Mouse (Mus musculus) limb, embryonic 14.5 days (tissue): Measurements from ENCODE around the gene Clic5. TPM values are rescaled to one million over a fixed set of nuclear protein-coding genes. Genes with fewer than 3 reads are reported as not detected.

ENCODE experiments used
- ATAC-seq: fragments of 200-750 bp; cut with Nextera tagmentation; 2 replicates; pipeline ENCODE4 v1.8.0; 2017; ENCODE audit warnings: low read depth, moderate number of reproducible peaks, moderate TSS enrichment; ENCODE audit not compliant: low FRiP score
- DNase-seq: peaks from one replicate; pipeline ENCODE4 v3.0.0-alpha.2; 2015; ENCODE audit warnings: low spot score
- H3K27ac ChIP-seq: fragments of 300-500 bp; sonication (generic); replicated peaks from 2 replicates; pipeline ENCODE4 v1.5.1; 2014; ENCODE audit warnings: low read depth, mild to moderate bottlenecking, low read length, moderate library complexity, mixed read lengths
- H3K27me3 ChIP-seq: fragments of 300-500 bp; sonication (generic); 2 replicates; pipeline ENCODE4 v1.6.1; 2014; ENCODE audit warnings: low read length, mixed read lengths; ENCODE audit not compliant: control insufficient read depth, insufficient read depth
- H3K36me3 ChIP-seq: fragments of 300-500 bp; sonication (generic); 2 replicates; pipeline ENCODE4 v1.6.1; 2014; ENCODE audit warnings: mild to moderate bottlenecking, low read length, moderate library complexity, mixed read lengths; ENCODE audit not compliant: control insufficient read depth, insufficient read depth
- H3K4me1 ChIP-seq: fragments of 300-500 bp; sonication (generic); 2 replicates; pipeline ENCODE4 v1.6.1; 2014; ENCODE audit warnings: antibody characterized with exemption, low read length, mixed read lengths; ENCODE audit not compliant: control insufficient read depth, insufficient read depth
- H3K4me2 ChIP-seq: fragments of 300-500 bp; sonication (generic); replicated peaks from 2 replicates; pipeline ENCODE4 v1.6.1; 2014; ENCODE audit warnings: low read depth, mild to moderate bottlenecking, low read length, moderate library complexity; ENCODE audit not compliant: severe bottlenecking
- H3K4me3 ChIP-seq: fragments of 300-500 bp; sonication (generic); replicated peaks from 2 replicates; pipeline ENCODE4 v1.5.1; 2014; ENCODE audit warnings: low read length
- H3K9ac ChIP-seq: fragments of 300-500 bp; sonication (generic); 2 replicates; pipeline ENCODE4 v1.6.1; 2014; ENCODE audit warnings: mild to moderate bottlenecking, low read depth, low read length, moderate library complexity; ENCODE audit not compliant: severe bottlenecking
- H3K9me3 ChIP-seq: fragments of 300-500 bp; sonication (generic); 2 replicates; pipeline ENCODE4 v1.6.1; 2016; ENCODE audit warnings: low read length; ENCODE audit not compliant: control insufficient read depth
- POLR2A ChIP-seq: fragments of 200-500 bp; IDR thresholded peaks from 2 replicates; pipeline ENCODE4 v1.8.0; 2012; ENCODE audit warnings: inconsistent platforms, mild to moderate bottlenecking, moderate library complexity, borderline replicate concordance; ENCODE audit not compliant: insufficient read depth, insufficient read length; ENCODE audit errors: extremely low read depth
- WGBS: fragments of 180-500 bp; shearing (Covaris S2); extraction: QIAGEN DNeasy Blood & Tissue Kit; methylation state at CpG from one replicate; pipeline ENCODE4 v1.1.7; 2014; 5-methylcytosine and 5-hydroxymethylcytosine counted together
- polyA plus RNA-seq, 2 experiments: library from polyadenylated mRNA; depleted of rRNA in 1 of 2; stranded (reverse) in 1 of 2; unstranded in 1 of 2; fragments of >200 nt; fragmentation: Nextera tagmentation in 1 of 2; extraction: Ambion mirVana in 1 of 2; gene quantifications; 2 replicates each; pipeline versions ENCODE4 v1.2.1 to v1.2.3; 2012 to 2014

Clic5 gene
- polyA plus RNA-seq, 2 experiments, result 0.41 to 0.44 TPM

DNA sequence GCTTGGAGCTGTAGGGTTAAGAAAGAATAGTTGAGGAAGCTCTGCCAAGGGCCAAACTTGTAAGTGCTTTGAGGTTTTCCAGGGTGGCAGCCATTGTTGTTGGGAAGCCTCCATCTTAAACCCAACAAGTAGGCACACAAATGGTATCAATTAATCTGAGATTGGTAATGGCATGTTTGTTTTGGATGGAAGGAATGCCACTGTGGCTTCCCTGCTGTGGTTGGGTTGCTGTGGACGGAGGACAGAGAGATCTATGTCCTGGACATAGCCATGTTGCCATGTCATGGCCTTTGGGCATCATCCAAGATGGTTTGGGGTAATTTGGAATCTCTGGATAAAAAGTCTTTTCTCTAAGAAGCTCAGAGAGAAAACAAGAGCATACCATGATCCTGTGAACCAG lies 108.8 kb downstream of the Clic5 start:
- peaks cover 19% of the 10 kb centered on the region for H3K4me1 ChIP-seq
- 69% methylated on average over 1 of the region's 1 CpGs for WGBS
- no peak overlapping the region for H3K4me3 ChIP-seq
- TF ChIP-seq POLR2A, result no peak
- H3K36me3 ChIP-seq, result no peaks in the 10 kb centered on the region
- H3K9me3 ChIP-seq, result no peaks in the 10 kb centered on the region
- H3K27me3 ChIP-seq, result no peaks in the 10 kb centered on the region
- H3K9ac ChIP-seq, result no peak overlapping the region
- no peak for DNase-seq
- H3K27ac ChIP-seq, result no peak overlapping the region
- ATAC-seq, result no peak
- H3K4me2 ChIP-seq, result no peak overlapping the region

DNA sequence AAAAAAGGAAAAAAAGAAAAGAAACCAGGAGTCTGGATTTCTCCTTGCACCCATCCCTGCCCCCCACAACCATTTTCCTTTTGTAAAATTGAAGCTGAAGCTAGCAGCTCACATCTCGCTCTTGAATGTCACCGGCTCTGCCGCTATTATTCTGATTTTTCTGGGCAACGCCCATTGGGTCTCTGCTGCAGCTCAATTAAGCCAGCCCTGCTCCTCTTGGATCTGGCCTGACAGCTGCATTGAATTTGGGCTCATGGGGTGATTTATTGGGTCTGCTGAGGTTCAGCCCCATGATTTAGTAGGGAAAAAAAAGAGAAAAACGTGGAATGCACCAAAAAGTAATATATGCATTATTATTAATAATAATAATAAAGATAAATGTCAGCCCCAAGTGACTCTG lies 111.9 kb downstream of the Clic5 start:
- DNase-seq, result peak; percentile 56
- ATAC-seq, result no peak
- no peak for TF ChIP-seq POLR2A

DNA sequence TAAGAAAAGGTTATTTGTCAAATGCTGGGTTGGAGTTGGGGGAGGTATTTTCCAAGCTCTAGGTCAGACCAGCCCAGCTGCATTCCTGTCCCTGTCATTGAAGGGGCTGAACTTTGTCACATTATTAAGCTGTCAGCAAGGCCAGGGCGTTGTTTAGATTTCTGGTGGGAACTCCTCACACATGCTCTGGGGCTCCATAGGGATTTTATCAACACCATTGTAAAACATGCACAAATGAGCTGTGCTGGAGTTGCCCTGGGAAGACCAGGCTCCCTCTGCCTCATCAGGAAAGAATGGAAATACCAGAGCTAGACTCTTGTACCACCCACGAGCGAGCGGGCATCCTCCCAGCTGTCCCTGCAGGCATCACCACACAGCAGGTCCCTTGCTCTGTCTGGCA lies 112.3 kb downstream of the Clic5 start:
- Histone ChIP-seq H3K9ac (no peak overlapping the region), H3K4me1 (peaks cover 19% of the 10 kb centered on the region), H3K27me3 (no peaks in the 10 kb centered on the region), H3K4me3 (no peak overlapping the region), H3K4me2 (peak overlapping the region; percentile 13), H3K9me3 (no peaks in the 10 kb centered on the region), H3K27ac (0 out of 2 replicates have a peak overlapping the region, but pooled peaks have one; percentile 26), H3K36me3 (no peaks in the 10 kb centered on the region)
- 10% methylated on average over 4 of the region's 4 CpGs for WGBS
- DNase-seq (peak; percentile 52), ATAC-seq (peak; percentile 34; the same call in 1 of the 2 replicates)
- TF ChIP-seq POLR2A, result no peak

More for the DNA sequence above, 111.9 kb downstream of the Clic5 start:
- H3K27me3 ChIP-seq, result no peaks in the 10 kb centered on the region
- peaks cover 19% of the 10 kb centered on the region for H3K4me1 ChIP-seq
- H3K9me3 ChIP-seq, result no peaks in the 10 kb centered on the region
- H3K4me3 ChIP-seq, result no peak overlapping the region
- H3K4me2 ChIP-seq, result peak overlapping the region; percentile 13
- no peaks in the 10 kb centered on the region for H3K36me3 ChIP-seq
- H3K9ac ChIP-seq, result no peak overlapping the region
- peak overlapping the region; percentile 64; the same call in 1 of the 2 replicates for H3K27ac ChIP-seq
- WGBS, result 6% methylated on average over 5 of the region's 5 CpGs

DNA sequence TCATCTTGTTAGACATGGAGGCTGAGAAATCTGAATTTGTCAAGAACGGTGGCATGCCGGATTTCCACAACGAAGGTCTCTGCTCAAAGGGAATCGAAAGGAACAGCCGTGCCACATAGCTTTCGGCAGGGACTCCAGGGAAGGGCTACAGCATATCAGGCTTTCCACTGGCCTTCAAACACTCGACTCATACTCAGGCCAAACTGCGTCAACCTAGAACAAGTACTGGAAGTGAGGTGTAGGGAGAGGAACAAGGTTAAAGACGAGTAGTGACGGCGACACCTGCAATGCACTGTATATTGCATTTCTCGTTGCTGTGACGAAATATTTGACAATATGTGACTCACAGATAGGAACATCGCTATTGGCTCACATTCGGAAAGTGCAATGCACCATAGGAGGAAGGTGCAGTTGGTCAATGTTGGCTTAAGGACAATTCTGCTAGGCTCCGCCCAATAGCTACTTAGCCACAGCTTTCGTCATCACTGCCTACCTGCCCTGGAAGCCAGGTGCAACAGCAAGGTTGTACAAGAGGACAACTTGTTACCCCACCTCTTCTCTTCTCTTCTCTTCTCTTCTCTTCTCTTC lies 112.9 kb downstream of the Clic5 start:
- no peak for ATAC-seq
- Histone ChIP-seq H3K27ac (no peak overlapping the region), H3K4me3 (no peak overlapping the region), H3K27me3 (no peaks in the 10 kb centered on the region), H3K9me3 (no peaks in the 10 kb centered on the region), H3K36me3 (no peaks in the 10 kb centered on the region), H3K4me1 (peaks cover 19% of the 10 kb centered on the region), H3K4me2 (0 out of 2 replicates have a peak overlapping the region, but pooled peaks have one; percentile 13), H3K9ac (no peak overlapping the region)
- TF ChIP-seq POLR2A, result no peak
- no peak for DNase-seq
- 68% methylated on average over 17 of the region's 17 CpGs for WGBS

DNA sequence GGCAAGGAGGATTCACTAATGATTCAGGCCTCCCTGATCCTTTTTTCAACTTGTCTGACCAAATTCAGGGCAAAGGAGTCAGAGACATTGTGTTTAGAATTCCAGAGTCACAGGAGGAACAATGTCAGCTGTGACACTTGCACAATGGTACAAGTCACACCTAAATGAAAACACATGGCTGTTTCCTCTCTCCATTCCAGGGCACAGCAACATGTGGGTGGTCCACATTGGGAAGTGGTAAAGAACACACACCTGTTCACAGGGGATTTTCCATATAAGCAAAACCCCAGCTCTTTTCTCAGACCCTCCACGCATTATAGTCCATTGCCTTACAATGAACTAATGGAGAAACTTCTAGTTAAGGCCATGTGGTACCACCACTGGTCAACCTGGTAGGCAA lies 115.7 kb downstream of the Clic5 start:
- DNase-seq (no peak), ATAC-seq (no peak)
- peaks cover 19% of the 10 kb centered on the region for H3K4me1 ChIP-seq
- no peak overlapping the region for H3K4me3 ChIP-seq
- no peaks in the 10 kb centered on the region for H3K36me3 ChIP-seq
- H3K27ac ChIP-seq, result no peak overlapping the region
- no peaks in the 10 kb centered on the region for H3K27me3 ChIP-seq
- H3K9ac ChIP-seq, result no peak overlapping the region
- TF ChIP-seq POLR2A, result no peak
- H3K9me3 ChIP-seq, result no peaks in the 10 kb centered on the region
- no peak overlapping the region for H3K4me2 ChIP-seq
- 28% methylated on average over 1 of the region's 1 CpGs for WGBS
